Mouse (Mus musculus) telencephalon, adult 2 months (tissue): ENCODE measurements around the gene Prss16.

Source experiments
- DNase-seq: peaks from one replicate; pipeline ENCODE4 v3.0.0-alpha.2; 2011; ENCODE audit warnings: low read depth, low spot score

The Prss16 gene

DNA sequence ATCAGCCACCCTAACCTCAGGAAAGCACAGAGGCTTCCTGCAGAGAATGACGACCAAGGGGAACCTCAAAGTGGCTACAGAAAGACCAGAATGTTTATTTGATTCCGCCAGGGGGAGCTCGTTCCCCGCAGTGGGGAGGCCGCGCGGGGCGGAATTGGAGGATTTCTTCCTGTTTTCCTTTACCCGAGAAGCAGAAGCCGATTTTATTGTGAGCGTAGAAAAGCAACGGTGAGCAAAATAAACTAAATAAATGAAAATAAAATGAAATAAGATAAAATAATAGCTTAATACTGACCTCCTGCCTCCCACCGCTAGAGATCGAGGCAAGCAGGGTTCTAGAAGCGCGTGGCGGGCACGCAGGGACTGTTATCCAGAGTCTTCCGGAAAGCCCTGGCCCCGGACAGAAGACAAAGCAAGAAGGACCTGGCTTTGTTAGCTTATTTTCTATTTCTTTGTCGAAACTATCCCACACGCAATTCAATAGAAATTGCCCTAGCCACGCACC, 35.3 kb downstream of the Prss16 start:
- peak; percentile 83 for DNase-seq

- no peak for DNase-seq
These were observed 37.9 kb downstream of the Prss16 start for GRCm38 (mm10) chr13:21971641-21972040.

DNA sequence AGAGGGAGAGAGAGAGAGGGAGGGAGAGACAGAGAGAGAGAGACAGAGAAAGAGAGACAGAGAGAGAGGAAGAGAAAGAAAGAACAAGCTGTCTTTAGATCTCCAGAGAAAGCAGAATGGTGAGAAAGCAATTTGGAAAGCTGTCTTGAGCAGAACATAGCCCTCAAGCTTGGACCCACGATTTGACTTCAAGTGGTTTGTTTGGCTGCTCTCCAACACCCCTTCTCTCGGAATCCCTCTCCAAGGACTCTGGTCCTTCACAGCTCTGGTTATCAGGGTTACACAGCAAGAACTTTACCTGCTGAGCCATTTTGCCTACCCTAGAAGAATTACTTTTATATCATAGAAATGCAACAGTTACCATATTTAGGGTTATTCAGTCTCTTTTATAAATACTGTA, 39.7 kb downstream of the Prss16 start:
- DNase-seq = no peak

DNA sequence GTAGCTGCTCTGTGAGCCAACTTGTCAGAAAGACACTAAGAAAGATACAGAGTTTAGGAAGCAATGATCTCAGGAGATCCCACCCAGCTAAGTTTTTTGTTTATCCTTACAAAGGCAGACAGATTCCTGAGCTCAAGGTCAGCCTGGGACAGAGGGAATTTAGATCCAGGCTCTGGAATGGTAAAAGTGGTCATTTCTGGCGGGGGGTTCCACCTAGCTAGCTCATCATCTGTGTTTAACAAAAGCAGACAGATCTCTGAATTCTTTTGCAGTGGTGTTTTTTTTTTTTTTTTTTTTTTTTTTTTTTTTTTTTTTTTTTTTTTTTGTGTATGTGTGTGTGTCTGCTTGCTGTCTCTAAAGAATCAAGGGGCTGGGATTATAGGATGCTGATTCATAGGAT, 40.3 kb downstream of the Prss16 start:
- DNase-seq = no peak
